Mouse (Mus musculus) ES-E14 (cell line): ENCODE data around the gene Mtfmt. TPM values are rescaled to one million over a fixed set of nuclear protein-coding genes. Genes with fewer than 3 reads are reported as not detected.

ENCODE experiments used
- DNase-seq: peaks from one replicate; pipeline ENCODE4 v3.0.0-alpha.2; 2013; ENCODE audit warnings: low read depth, low spot score
- H3K27ac ChIP-seq: 2 replicates; pipeline ENCODE4 v1.5.1; 2012; ENCODE audit warnings: low read depth, mild to moderate bottlenecking, low read length, moderate library complexity, mixed read lengths; ENCODE audit not compliant: poor library complexity, insufficient read depth, severe bottlenecking
- H3K36me3 ChIP-seq: 2 replicates; pipeline ENCODE4 v1.6.1; 2012; ENCODE audit warnings: mild to moderate bottlenecking, low read length, moderate library complexity, mixed read lengths; ENCODE audit not compliant: control insufficient read depth, poor library complexity, insufficient read depth, severe bottlenecking
- H3K4me1 ChIP-seq, 2 experiments: fragments of 150-350 bp in 1 of 2; sonication (generic) in 1 of 2; 2 replicates each; pipeline ENCODE4 v1.6.1; 2012; ENCODE audit warnings: low read length in 2 of 2, mild to moderate bottlenecking in 1 of 2, mixed read lengths in 1 of 2; ENCODE audit not compliant: control insufficient read depth in 2 of 2, insufficient read depth in 2 of 2, poor library complexity in 1 of 2
- H3K4me3 ChIP-seq, 2 experiments: fragments of 150-350 bp in 1 of 2; sonication (generic) in 1 of 2; 2 replicates each; pipeline ENCODE4 v1.5.1; 2012; ENCODE audit warnings: low read length in 2 of 2, low read depth in 1 of 2, mild to moderate bottlenecking in 1 of 2, mixed read lengths in 1 of 2; ENCODE audit not compliant: insufficient read depth in 1 of 2, poor library complexity in 1 of 2, severe bottlenecking in 1 of 2
- H3K9ac ChIP-seq: 2 replicates; pipeline ENCODE4 v1.6.1; 2012; ENCODE audit warnings: low read depth, mild to moderate bottlenecking, low read length, mixed read lengths; ENCODE audit not compliant: poor library complexity, insufficient read depth, severe bottlenecking
- H3K9me3 ChIP-seq: fragments of 150-350 bp; sonication (generic); 2 replicates; pipeline ENCODE4 v1.6.1; 2012; ENCODE audit warnings: low read depth, mild to moderate bottlenecking, low read length; ENCODE audit not compliant: control insufficient read depth, insufficient read depth
- CHD2 ChIP-seq: IDR thresholded peaks from 2 replicates; pipeline ENCODE4 v1.6.1; 2014; ENCODE audit warnings: mild to moderate bottlenecking, low read depth, low read length, inconsistent platforms
- HCFC1 ChIP-seq: IDR thresholded peaks from 2 replicates; pipeline ENCODE4 v1.6.1; 2012; ENCODE audit warnings: low read length, inconsistent platforms, borderline replicate concordance; ENCODE audit not compliant: insufficient read depth
- MAFK ChIP-seq: IDR thresholded peaks from 2 replicates; pipeline ENCODE4 v1.6.1; 2014; ENCODE audit warnings: mild to moderate bottlenecking, low read depth, low read length, inconsistent platforms; ENCODE audit not compliant: insufficient read depth
- ZC3H11A ChIP-seq: IDR thresholded peaks from 2 replicates; pipeline ENCODE4 v1.6.1; 2012; ENCODE audit warnings: low read depth, mild to moderate bottlenecking, inconsistent platforms, low read length, borderline replicate concordance
- ZNF384 ChIP-seq: IDR thresholded peaks from 2 replicates; pipeline ENCODE4 v1.6.1; 2012; ENCODE audit warnings: low read depth, low read length, inconsistent platforms
- in situ Hi-C, 2 experiments: fragments of 600-800 bp; cut with MboI; formaldehyde crosslinking; loops; one replicate each; pipeline ENCODE4 v1.15.1; 2025; ENCODE audit warnings: low sequenced_read_pairs in 2 of 2, inconsistent platforms in 1 of 2; ENCODE audit not compliant: unreplicated experiment in 2 of 2
- total RNA-seq: library from RNA; depleted of rRNA; stranded (reverse); fragments of 300-350 nt; gene quantifications from 2 replicates; pipeline ENCODE4 v1.2.3, GENCODE M21; 2012

Gene Mtfmt
- total RNA-seq, 1 experiment, result 9.1 TPM

DNA sequence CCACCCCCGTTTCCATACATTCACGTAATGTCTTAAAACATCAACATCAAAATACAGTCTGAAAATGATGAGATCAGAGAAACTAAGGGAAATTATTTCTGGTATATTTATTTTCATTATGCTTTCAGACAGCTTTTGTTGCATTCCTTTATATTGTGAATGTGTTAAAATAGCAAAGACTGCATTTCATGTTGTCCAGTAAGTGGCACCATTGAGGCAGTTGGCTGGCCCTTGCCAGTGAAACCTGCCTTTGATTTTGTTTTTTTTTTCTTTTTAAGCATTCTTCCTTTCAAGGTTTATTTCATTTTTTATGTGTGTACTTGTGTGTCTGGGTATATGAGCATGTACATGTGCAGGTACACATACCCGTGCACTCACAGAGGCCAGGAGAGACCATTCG, 9.1 kb downstream of the Mtfmt start:
- Histone ChIP-seq H3K9me3 (no peaks in the 10 kb centered on the region), H3K4me1 (no peaks in the 10 kb centered on the region), H3K9ac (no peak overlapping the region), H3K27ac (no peak overlapping the region), H3K4me3 (no peak overlapping the region), H3K36me3 (peaks cover 10% of the 10 kb centered on the region; the same call in 1 of the 2 replicates)
- in situ Hi-C loops, result no loop called here
- no peak for DNase-seq
- TF ChIP-seq MAFK, result no peak
- no peak for TF ChIP-seq ZC3H11A
- no peak for TF ChIP-seq HCFC1
- TF ChIP-seq CHD2, result no peak
- no peak for TF ChIP-seq ZNF384

DNA sequence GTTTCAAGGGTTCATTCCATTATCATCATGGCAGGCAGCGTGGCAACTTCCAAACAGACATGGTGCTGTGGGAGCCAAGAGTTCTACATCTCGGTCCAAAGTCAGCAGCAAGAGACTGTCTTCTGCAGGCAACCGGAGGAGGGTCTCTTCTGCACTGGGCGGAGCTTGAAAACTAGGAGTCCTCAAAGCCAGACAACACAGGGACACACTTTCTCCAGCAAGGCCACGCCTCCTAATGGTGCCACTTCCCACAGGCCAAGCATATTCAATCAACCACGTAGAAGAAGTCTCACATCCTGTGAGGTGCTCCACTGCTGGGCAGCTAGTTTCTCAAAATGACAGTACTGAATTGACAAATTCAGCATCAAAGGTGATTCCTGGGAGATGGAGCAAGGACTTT, 12.4 kb downstream of the Mtfmt start:
- Histone ChIP-seq H3K9me3 (no peaks in the 10 kb centered on the region), H3K4me1 (no peaks in the 10 kb centered on the region), H3K4me3 (no peak overlapping the region), H3K27ac (no peak overlapping the region), H3K9ac (no peak overlapping the region), H3K36me3 (peaks cover 7% of the 10 kb centered on the region; the same call in 1 of the 2 replicates)
- no peak for TF ChIP-seq HCFC1
- TF ChIP-seq CHD2, result no peak
- TF ChIP-seq MAFK, result no peak
- no peak for TF ChIP-seq ZNF384
- TF ChIP-seq ZC3H11A, result no peak
- DNase-seq, result no peak
- in situ Hi-C loops, result no loop called here

DNA sequence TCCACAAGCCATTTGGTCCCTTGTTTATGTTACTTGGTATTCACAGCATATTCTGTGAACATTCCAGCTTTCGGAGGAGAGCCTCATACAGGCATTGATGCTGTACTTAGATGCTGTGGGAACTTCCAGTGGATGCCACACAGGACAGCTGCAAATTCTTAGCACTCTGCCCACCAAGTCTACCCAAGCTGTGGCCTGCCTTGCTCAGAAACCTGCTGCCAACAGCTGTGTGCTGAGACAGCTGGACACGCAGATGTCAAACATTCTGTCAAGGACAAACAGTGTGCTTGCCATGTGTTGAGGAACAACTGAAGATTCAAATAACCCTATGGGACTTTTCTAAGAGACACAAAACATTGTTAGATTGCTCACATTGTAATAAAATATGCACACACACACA, 23.4 kb downstream of the Mtfmt start:
- no peak overlapping the region for H3K9ac ChIP-seq
- H3K4me3 ChIP-seq, result no peak overlapping the region
- H3K9me3 ChIP-seq, result no peaks in the 10 kb centered on the region
- in situ Hi-C loops, result no loop called here
- H3K4me1 ChIP-seq, result no peaks in the 10 kb centered on the region
- no peaks in the 10 kb centered on the region for H3K36me3 ChIP-seq
- DNase-seq, result no peak
- no peak overlapping the region for H3K27ac ChIP-seq
- TF ChIP-seq CHD2 (no peak), MAFK (no peak), HCFC1 (no peak), ZNF384 (no peak), ZC3H11A (no peak)

DNA sequence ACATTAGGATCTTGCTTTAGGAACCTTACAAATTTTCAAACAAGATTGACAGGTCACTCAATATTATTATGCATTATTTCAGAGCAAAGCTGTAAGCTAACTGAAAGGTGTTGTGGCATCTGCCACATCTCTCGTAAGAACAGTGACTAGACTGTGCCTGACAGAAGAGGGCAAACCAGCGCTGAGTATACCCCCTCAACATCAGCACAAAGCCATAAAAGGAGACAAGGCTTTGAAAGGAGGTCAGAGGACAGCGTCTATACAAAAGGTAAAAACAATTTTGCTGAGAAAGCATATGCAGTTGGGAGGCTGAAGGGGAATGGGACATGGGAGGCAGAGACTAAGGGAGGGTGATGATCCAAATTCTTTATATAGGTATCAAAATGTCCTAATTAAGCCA, 24.6 kb downstream of the Mtfmt start:
- no peaks in the 10 kb centered on the region for H3K9me3 ChIP-seq
- H3K9ac ChIP-seq, result no peak overlapping the region
- no peak overlapping the region for H3K4me3 ChIP-seq
- TF ChIP-seq MAFK (no peak), ZC3H11A (no peak), ZNF384 (no peak), HCFC1 (no peak), CHD2 (no peak)
- no peak overlapping the region for H3K27ac ChIP-seq
- no peaks in the 10 kb centered on the region for H3K36me3 ChIP-seq
- DNase-seq, result no peak
- in situ Hi-C loops, result no loop called here
- H3K4me1 ChIP-seq, result no peaks in the 10 kb centered on the region
